Mouse (Mus musculus) heart, embryonic 11.5 days (tissue): ENCODE measurements at regions not wholly inside any gene's neighbourhood (a gene's known extent, or its start where the extent isn't known, plus 50 kb on each side); places are given as distances from the start of the nearest gene placed in this dataset.

Experiments used
- ATAC-seq: fragments of 200-750 bp; cut with Nextera tagmentation; replicated peaks from 2 replicates; pipeline ENCODE4 v1.8.0; 2017; ENCODE audit warnings: moderate library complexity; ENCODE audit not compliant: insufficient number of reproducible peaks, low FRiP score, low TSS enrichment
- H3K27ac ChIP-seq: fragments of 300-500 bp; sonication (generic); 2 replicates; pipeline ENCODE4 v1.5.1; 2014; ENCODE audit warnings: mild to moderate bottlenecking, low read depth, low read length
- H3K27me3 ChIP-seq: fragments of 300-500 bp; sonication (generic); 2 replicates; pipeline ENCODE4 v1.6.1; 2014; ENCODE audit warnings: mild to moderate bottlenecking, low read length, mixed read lengths; ENCODE audit not compliant: control insufficient read depth, insufficient read depth
- H3K36me3 ChIP-seq: fragments of 300-500 bp; sonication (generic); 2 replicates; pipeline ENCODE4 v1.6.1; 2014; ENCODE audit warnings: mild to moderate bottlenecking, low read length, moderate library complexity, mixed read lengths; ENCODE audit not compliant: control insufficient read depth, insufficient read depth
- H3K4me1 ChIP-seq: fragments of 300-500 bp; sonication (generic); 2 replicates; pipeline ENCODE4 v1.6.1; 2014; ENCODE audit warnings: low read length; ENCODE audit not compliant: control insufficient read depth, insufficient read depth
- H3K4me2 ChIP-seq: fragments of 300-500 bp; sonication (generic); 2 replicates; pipeline ENCODE4 v1.6.1; 2014; ENCODE audit warnings: mild to moderate bottlenecking, moderate library complexity
- H3K4me3 ChIP-seq: fragments of 300-500 bp; sonication (generic); 2 replicates; pipeline ENCODE4 v1.5.1; 2014; ENCODE audit warnings: low read depth, low read length
- H3K9ac ChIP-seq: fragments of 300-500 bp; sonication (generic); 2 replicates; pipeline ENCODE4 v1.6.1; 2014; ENCODE audit warnings: mild to moderate bottlenecking, low read depth, low read length, moderate library complexity
- H3K9me3 ChIP-seq: fragments of 300-500 bp; sonication (generic); replicated peaks from 2 replicates; pipeline ENCODE4 v1.6.1; 2016; ENCODE audit warnings: low read length; ENCODE audit not compliant: control insufficient read depth
- WGBS: fragments of 180-500 bp; shearing (Covaris S2); extraction: QIAGEN DNeasy Blood & Tissue Kit; methylation state at CpG from one replicate; pipeline ENCODE4 v1.1.7; 2014; ENCODE audit not compliant: insufficient replicate concordance; 5-methylcytosine and 5-hydroxymethylcytosine counted together

- H3K9me3 ChIP-seq: no peaks in the 10 kb centered on the region
- H3K4me3 ChIP-seq: peak overlapping the region; percentile 31
- H3K27me3 ChIP-seq: no peaks in the 10 kb centered on the region
- no peak overlapping the region for H3K9ac ChIP-seq
- no peak overlapping the region for H3K27ac ChIP-seq
- WGBS: 33% methylated on average over 18 of the region's 18 CpGs
- H3K36me3 ChIP-seq: no peaks in the 10 kb centered on the region
- H3K4me1 ChIP-seq: no peaks in the 10 kb centered on the region
- H3K4me2 ChIP-seq: peak overlapping the region; percentile 56
- no peak for ATAC-seq
Observed at GRCm38 (mm10) chr9:31559506-31560225, 95.4 kb upstream of the Tmem45b start.

GRCm38 (mm10) chr9:31543691-31544052, 79.4 kb upstream of the Tmem45b start:
- Histone ChIP-seq H3K27ac (no peak overlapping the region), H3K4me2 (no peak overlapping the region), H3K4me1 (no peaks in the 10 kb centered on the region), H3K9me3 (no peaks in the 10 kb centered on the region), H3K9ac (no peak overlapping the region), H3K4me3 (no peak overlapping the region), H3K27me3 (no peaks in the 10 kb centered on the region), H3K36me3 (no peaks in the 10 kb centered on the region)
- WGBS: 56% methylated on average over 6 of the region's 6 CpGs
- no peak for ATAC-seq

GRCm38 (mm10) chr9:31542909-31543690, 78.8 kb upstream of the Tmem45b start:
- no peaks in the 10 kb centered on the region for H3K4me1 ChIP-seq
- H3K4me3 ChIP-seq: no peak overlapping the region
- H3K36me3 ChIP-seq: no peaks in the 10 kb centered on the region
- H3K9me3 ChIP-seq: no peaks in the 10 kb centered on the region
- H3K27me3 ChIP-seq: no peaks in the 10 kb centered on the region
- ATAC-seq: no peak; the same call in 1 of the 2 replicates
- no peak overlapping the region for H3K4me2 ChIP-seq
- no peak overlapping the region for H3K9ac ChIP-seq
- no peak overlapping the region for H3K27ac ChIP-seq
- 9% methylated on average over 13 of the region's 13 CpGs for WGBS

- Histone ChIP-seq H3K4me2 (no peak overlapping the region), H3K9ac (no peak overlapping the region), H3K36me3 (no peaks in the 10 kb centered on the region), H3K27ac (no peak overlapping the region), H3K4me3 (no peak overlapping the region), H3K27me3 (no peaks in the 10 kb centered on the region), H3K9me3 (no peaks in the 10 kb centered on the region), H3K4me1 (no peaks in the 10 kb centered on the region)
- no peak for ATAC-seq
- 57% methylated on average over 5 of the region's 5 CpGs for WGBS
Observed at GRCm38 (mm10) chr9:31541615-31542191, 77.4 kb upstream of the Tmem45b start.

GRCm38 (mm10) chr9:31538458-31539210, 74.4 kb upstream of the Tmem45b start:
- Histone ChIP-seq H3K9me3 (no peaks in the 10 kb centered on the region), H3K27me3 (no peaks in the 10 kb centered on the region), H3K36me3 (no peaks in the 10 kb centered on the region), H3K4me1 (no peaks in the 10 kb centered on the region), H3K9ac (no peak overlapping the region), H3K4me2 (no peak overlapping the region), H3K27ac (no peak overlapping the region), H3K4me3 (no peak overlapping the region)
- ATAC-seq: no peak
- WGBS: 66% methylated on average over 11 of the region's 11 CpGs

GRCm38 (mm10) chr9:31529021-31529420, 64.8 kb upstream of the Tmem45b start:
- no peak for ATAC-seq
- Histone ChIP-seq H3K9me3 (no peaks in the 10 kb centered on the region), H3K4me1 (no peaks in the 10 kb centered on the region), H3K4me3 (no peak overlapping the region), H3K9ac (no peak overlapping the region), H3K4me2 (no peak overlapping the region), H3K27ac (no peak overlapping the region), H3K27me3 (no peaks in the 10 kb centered on the region), H3K36me3 (no peaks in the 10 kb centered on the region)
- 55% methylated on average over 6 of the region's 6 CpGs for WGBS

GRCm38 (mm10) chr9:31527216-31527615, 63.0 kb upstream of the Tmem45b start:
- H3K9me3 ChIP-seq: no peaks in the 10 kb centered on the region
- no peak for ATAC-seq
- H3K4me2 ChIP-seq: no peak overlapping the region
- no peak overlapping the region for H3K27ac ChIP-seq
- H3K36me3 ChIP-seq: no peaks in the 10 kb centered on the region
- H3K9ac ChIP-seq: no peak overlapping the region
- no peak overlapping the region for H3K4me3 ChIP-seq
- WGBS: 89% methylated on average over 2 of the region's 2 CpGs
- H3K4me1 ChIP-seq: no peaks in the 10 kb centered on the region
- H3K27me3 ChIP-seq: no peaks in the 10 kb centered on the region
